Mouse (Mus musculus) Muller cell, postnatal 12 days (primary cell): Measurements from ENCODE around the gene Rab43.

Experiments
- DNase-seq: peaks from one replicate; pipeline ENCODE4 v3.0.0-alpha.2; 2015; ENCODE audit errors: inconsistent ontology term

The Rab43 gene

DNA sequence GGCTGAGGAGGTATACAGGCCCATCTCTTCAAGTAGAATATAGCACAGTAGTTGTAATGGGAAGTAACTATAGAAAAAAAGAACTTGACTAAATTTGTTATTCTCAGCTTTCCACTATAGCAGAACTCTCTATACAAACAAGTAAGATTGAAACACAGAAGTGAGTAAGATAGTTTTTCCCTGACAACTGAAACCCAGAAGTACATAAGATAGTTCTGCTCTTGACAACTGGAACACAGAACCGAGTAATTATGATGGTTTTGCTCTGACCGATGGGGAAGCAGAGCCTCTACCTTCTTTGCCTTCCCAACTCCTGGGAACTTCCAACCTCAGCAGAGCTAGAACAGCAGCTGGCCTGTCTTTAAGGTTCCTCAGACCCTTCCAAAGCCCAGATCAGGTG is 2.8 kb downstream of the Rab43 start:
- no peak for DNase-seq

GRCm38 (mm10) chr6:87808521-87808920 is 3.4 kb downstream of the Rab43 start:
- DNase-seq = no peak

DNA sequence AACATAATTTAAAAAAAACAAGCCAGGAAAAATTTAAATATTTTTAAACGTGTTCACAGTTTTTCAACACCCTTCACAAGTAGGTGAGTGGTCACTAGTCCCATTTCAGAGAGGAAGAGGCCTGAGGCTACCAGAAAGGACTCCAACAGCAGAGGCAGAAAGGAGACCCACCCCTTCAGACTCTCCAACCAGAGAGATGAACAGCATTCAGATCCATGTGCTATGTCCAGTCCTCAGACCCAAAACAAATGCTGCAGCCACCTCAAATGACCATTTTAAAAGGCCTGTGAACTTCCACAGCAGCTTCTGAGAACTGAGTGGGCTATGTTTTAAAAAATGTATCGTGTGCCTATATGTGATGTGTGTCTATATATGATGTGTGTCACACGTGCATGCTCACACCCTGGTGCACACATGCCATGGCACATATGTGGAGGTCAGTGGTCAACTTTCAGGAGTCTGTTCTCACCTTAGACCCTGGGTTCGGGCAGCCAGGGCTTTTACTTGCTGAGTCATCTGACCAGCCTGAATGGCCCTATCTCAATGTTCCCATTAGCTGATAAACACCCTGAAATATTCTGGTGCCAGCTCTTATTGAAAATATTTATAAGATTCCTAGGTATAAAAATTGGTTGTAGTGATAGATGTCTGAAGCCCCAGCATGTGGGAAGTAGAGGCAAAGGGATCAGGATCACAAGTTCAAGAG is 4.1 kb downstream of the Rab43 start:
- no peak for DNase-seq

DNA sequence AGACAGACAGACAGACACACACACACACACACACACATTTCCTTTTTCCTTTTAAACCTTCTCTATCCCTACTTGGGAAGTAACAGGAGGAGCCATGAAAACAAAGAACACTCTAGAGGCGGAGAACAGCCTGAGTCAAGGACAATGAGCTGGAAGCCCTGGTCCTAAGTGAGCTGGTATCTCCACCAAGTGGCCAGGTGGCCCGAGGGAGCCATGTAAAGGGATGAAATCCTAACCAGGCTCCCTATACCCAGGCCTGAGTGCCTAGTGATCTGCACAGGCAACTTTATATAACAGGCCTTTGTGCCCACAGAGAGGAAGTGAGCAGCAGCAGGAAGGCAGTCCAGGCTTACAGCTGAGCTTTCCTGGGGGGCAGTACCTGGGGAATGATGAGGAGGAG is 5.1 kb downstream of the Rab43 start:
- DNase-seq = no peak

- no peak for DNase-seq
These were observed 5.9 kb downstream of the Rab43 start for GRCm38 (mm10) chr6:87806028-87806427.

- no peak for DNase-seq
These were observed 6.5 kb downstream of the Rab43 start for GRCm38 (mm10) chr6:87805448-87805847.

DNA sequence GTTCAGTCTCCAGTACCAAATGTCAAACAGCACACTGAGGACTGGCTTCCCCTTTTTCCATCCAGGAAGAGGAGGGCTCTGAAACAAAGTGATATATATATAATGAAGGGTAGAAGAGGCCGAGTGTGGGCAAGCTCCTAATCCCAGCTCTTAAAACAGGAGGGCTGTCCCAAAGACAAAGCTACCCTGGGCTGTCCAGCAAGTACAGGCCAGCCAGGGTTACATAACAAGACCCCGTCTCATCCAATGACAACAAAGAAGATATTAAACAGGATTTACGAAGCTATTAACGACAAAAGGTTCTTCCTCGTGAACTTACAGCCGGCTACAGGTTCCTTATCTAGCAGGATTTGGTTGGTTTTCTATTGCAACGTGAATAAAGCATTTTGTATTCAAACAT is 7.1 kb downstream of the Rab43 start:
- DNase-seq = no peak

GRCm38 (mm10) chr6:87804036-87804435 is 7.9 kb downstream of the Rab43 start:
- DNase-seq = no peak

- no peak for DNase-seq
These were observed 9.5 kb downstream of the Rab43 start for GRCm38 (mm10) chr6:87802462-87802861.

GRCm38 (mm10) chr6:87799576-87799975 is 12.4 kb downstream of the Rab43 start:
- no peak for DNase-seq

GRCm38 (mm10) chr6:87797321-87797720 is 14.6 kb downstream of the Rab43 start:
- no peak for DNase-seq

- DNase-seq = no peak
These were observed 15.6 kb downstream of the Rab43 start for GRCm38 (mm10) chr6:87796251-87796880.

- DNase-seq = no peak
These were observed 16.4 kb downstream of the Rab43 start for GRCm38 (mm10) chr6:87795385-87796150.

GRCm38 (mm10) chr6:87793821-87794510 is 18.0 kb downstream of the Rab43 start:
- no peak for DNase-seq

DNA sequence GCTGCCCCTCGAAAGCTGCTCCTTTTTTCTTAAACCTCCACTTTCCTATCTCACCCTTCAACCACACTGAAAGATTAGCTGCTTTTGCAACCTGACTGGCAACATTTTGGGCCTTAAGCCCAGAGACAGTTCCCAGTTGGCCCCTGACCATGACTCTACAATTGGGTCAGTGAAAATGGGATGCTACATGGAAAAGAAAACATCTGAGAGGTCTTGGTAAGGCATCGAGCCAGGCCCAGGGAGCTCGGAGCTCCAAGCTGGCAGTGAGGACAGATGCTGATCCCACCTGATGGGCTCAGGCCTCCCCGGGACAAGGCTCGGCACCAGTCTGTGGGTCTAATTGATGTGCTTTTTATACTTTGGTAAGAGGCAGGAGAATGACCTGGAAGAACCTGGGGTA is 20.1 kb downstream of the Rab43 start:
- no peak for DNase-seq

- no peak for DNase-seq
These were observed 21.0 kb downstream of the Rab43 start for GRCm38 (mm10) chr6:87790779-87791480.

DNA sequence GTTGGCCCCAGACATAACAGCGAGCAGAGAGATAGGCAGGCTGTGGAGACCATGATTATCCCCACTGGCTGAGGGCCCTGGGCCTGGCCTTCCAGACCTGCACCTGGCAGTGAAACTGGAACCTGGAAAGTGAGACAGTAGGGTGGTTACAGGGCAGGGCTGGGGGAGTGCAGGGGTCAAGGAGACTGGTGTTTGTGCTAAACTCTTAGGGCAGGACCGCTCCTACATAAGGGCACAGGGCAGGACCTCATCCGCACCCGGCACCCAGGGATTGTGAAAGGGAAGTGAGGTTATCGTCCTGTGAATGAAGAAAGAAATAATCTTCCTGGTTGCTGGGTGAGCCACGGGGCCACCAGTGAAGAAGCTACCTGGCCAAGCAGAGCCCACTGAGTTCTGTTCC is 22.2 kb downstream of the Rab43 start:
- DNase-seq = no peak

GRCm38 (mm10) chr6:87788896-87789587 is 22.9 kb downstream of the Rab43 start:
- peak; percentile 20 for DNase-seq

DNA sequence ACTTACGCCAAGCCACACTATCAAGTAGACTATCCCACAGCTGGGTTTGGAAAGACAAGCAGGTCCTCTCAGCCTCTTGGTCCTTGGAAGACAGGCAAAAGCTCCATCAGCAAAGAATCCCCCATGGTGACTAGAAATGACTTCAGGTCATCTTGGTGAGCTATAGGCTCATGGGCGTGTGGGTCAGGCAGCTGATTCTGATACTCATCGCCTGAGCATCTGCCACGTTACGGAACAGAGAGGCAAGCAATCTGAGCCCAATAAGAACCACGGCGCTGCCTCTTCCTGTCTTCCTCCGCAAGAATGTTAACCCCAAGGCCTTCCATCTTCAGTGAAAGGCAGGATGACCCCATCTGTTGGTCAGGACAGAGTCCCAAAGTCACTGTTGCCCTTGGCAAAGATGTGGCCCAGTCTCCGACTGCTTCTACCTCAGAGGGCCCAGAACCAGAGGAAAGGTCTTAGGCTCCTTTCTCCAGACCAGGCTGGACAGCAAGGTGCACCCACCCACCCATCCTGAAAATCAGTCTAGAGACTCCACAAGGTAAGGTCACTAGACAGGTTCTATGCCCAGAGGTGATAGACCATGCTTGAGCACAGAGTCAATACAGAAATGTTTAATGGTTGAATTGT is 23.6 kb downstream of the Rab43 start:
- DNase-seq = no peak

- no peak for DNase-seq
These were observed 24.7 kb downstream of the Rab43 start for GRCm38 (mm10) chr6:87787108-87787890.
